In the genomic region with DNA sequence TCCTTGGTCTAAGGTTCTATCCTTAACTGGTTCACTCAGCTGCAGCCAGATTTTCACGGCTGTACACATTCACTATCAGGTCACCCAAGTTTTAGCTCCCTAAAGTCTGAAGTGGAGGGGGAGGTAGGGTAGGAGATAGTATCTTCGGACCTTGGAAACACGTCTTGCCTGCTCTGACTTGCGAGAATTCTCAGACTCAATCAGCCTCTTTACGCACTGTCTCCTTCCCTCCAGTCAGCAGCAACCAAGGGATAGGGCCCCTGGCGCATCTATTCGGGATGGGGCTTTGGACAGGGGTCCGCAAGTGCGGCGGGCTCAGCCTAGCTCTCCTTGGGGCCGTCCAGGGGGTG, we compare ENCODE assay signal across 8 mouse cellular contexts. TPM values are rescaled to one million over a fixed set of nuclear protein-coding genes. Genes with fewer than 3 reads are reported as not detected.
DNase-seq lines count a peak whose midpoint lies in the region; ATAC-seq and TF ChIP-seq lines count a peak whose summit lies in the region.

No protein-coding gene starts in this region.

- WGBS in cerebellum, adult 2 months, result 4% methylated on average over 11 of the region's 11 CpGs
- WGBS in liver, embryonic 11.5 days, result 3% methylated on average over 11 of the region's 11 CpGs
- WGBS in thymus, adult 2 months, result 12% methylated on average over 11 of the region's 11 CpGs

- no peak for TF ChIP-seq POLR2A in cerebellum, adult 2 months (IDR thresholded peaks at IDR 0.05; ENCODE audit: borderline replicate concordance, insufficient read depth, low read length)
- no peak for TF ChIP-seq POLR2A in thymus, adult 2 months (IDR thresholded peaks at IDR 0.05; ENCODE audit: control insufficient read depth, extremely low read depth, insufficient read depth, low read length, poor library complexity)

- peaks cover 19% of the 10 kb centered on the region for H3K4me1 ChIP-seq in cerebellum, adult 2 months (ENCODE audit: control insufficient read depth, insufficient read depth, low read length)
- 0 out of 2 replicates have a peak, but pooled peaks cover 5% of the 10 kb centered on the region for H3K4me1 ChIP-seq in liver, embryonic 11.5 days (replicated peaks; ENCODE audit: control insufficient read depth, insufficient read depth, low read length)
- H3K4me1 ChIP-seq in thymus, adult 2 months (replicated peaks; ENCODE audit: control insufficient read depth, insufficient read depth, low read length), result no peaks in the 10 kb centered on the region

- TF ChIP-seq CTCF in cerebellum, adult 2 months (IDR thresholded peaks at IDR 0.05; ENCODE audit: borderline replicate concordance, insufficient read depth, low read depth, low read length), result no peak
- TF ChIP-seq CTCF in thymus, adult 2 months (IDR thresholded peaks at IDR 0.05; ENCODE audit: borderline replicate concordance, control insufficient read depth, extremely low read depth, insufficient read depth, low read length, poor library complexity), result no peak

- H3K4me3 ChIP-seq in cerebellum, adult 2 months (replicated peaks; ENCODE audit: insufficient read depth, low read depth, low read length), result peak overlapping the region; percentile 32
- H3K4me3 ChIP-seq in liver, embryonic 11.5 days (ENCODE audit: low read depth, low read length), result peak overlapping the region; percentile 56
- no peak overlapping the region for H3K4me3 ChIP-seq in thymus, adult 2 months (ENCODE audit: control insufficient read depth, insufficient read depth, low read length)

- no peaks in the 10 kb centered on the region for H3K36me3 ChIP-seq in liver, embryonic 11.5 days (ENCODE audit: control insufficient read depth, insufficient read depth, low read length)
- H3K36me3 ChIP-seq in thymus, adult 2 months (ENCODE audit: control insufficient read depth, insufficient read depth, low read length), result no peaks in the 10 kb centered on the region

- no peaks in the 10 kb centered on the region; the same call in 1 of the 2 replicates for H3K27me3 ChIP-seq in cerebellum, adult 2 months (ENCODE audit: control insufficient read depth, insufficient read depth, low read length)
- H3K27me3 ChIP-seq in liver, embryonic 11.5 days (replicated peaks; ENCODE audit: control insufficient read depth, insufficient read depth, low read length), result peaks cover 69% of the 10 kb centered on the region
- H3K27me3 ChIP-seq in thymus, adult 2 months (ENCODE audit: control insufficient read depth, insufficient read depth, low read length), result peaks cover 6% of the 10 kb centered on the region; the same call in 1 of the 2 replicates

- no peak overlapping the region for H3K27ac ChIP-seq in cerebellum, adult 2 months (ENCODE audit: insufficient read depth, low read length)
- peak overlapping the region; percentile 79 for H3K27ac ChIP-seq in liver, embryonic 11.5 days (ENCODE audit: low read depth, low read length)
- no peak overlapping the region for H3K27ac ChIP-seq in thymus, adult 2 months (ENCODE audit: control insufficient read depth, insufficient read depth, low read length)

- ATAC-seq in liver, embryonic 11.5 days (replicated peaks; ENCODE audit: low FRiP score), result no peak

- peak in 1 of 2 experiments; percentile 13 for DNase-seq in cerebellum, adult 2 months
- DNase-seq in cerebellum, adult 8-10 months, result no peak
- peak; percentile 9 for DNase-seq in ovary, postnatal 14 days (ENCODE audit: low spot score)
- DNase-seq in ovary, postnatal 10 days (ENCODE audit: low spot score), result no peak
- DNase-seq in liver, embryonic 11.5 days (ENCODE audit: low spot score), result no peak
- DNase-seq in thymus, adult 2 months, result no peak
- DNase-seq in ovary, adult 18-20 months (ENCODE audit: low spot score), result no peak
- no peak for DNase-seq in urinary bladder, postnatal 25 days (ENCODE audit: low spot score)

- H3K9ac ChIP-seq in liver, embryonic 11.5 days (ENCODE audit: low read depth, low read length), result peak overlapping the region; percentile 62

- H3K4me2 ChIP-seq in liver, embryonic 11.5 days, result peak overlapping the region; percentile 69

- no peaks in the 10 kb centered on the region for H3K9me3 ChIP-seq in liver, embryonic 11.5 days (ENCODE audit: control insufficient read depth, low read length)

RNA-seq across cellular contexts. Expression of a gene that starts 3.3 kb away (rescaled TPM):
- polyA plus RNA-seq in cerebellum, adult 2 months (2012; rRNA removed), result 52.5 and 60.8 TPM in 2 replicates
- 74.0 and 80.1 TPM in 2 replicates for polyA plus RNA-seq in liver, embryonic 11.5 days (2014; fragmentation: Nextera tagmentation; extraction: Ambion mirVana)
- polyA plus RNA-seq in thymus, adult 2 months (2012; rRNA removed), result 24.2 and 27.3 TPM in 2 replicates
